Mouse (Mus musculus) layer of hippocampus, postnatal 36 days (tissue): ENCODE results near the gene Lpar3. TPM values are rescaled to one million over a fixed set of nuclear protein-coding genes. Genes with fewer than 3 reads are reported as not detected.
"Not testable (repeated sequence)": the region's sequence is repeated elsewhere in the genome, so short reads cannot be mapped to it uniquely, and the experiment has no call there.

Experiments
- DNase-seq, 2 experiments: peaks; one replicate each; pipeline ENCODE4 v3.0.0; 2022
- total RNA-seq, 2 experiments: library from RNA; stranded (reverse); gene quantifications; 2 replicates each; pipeline ENCODE4 v1.2.3; 2021

The Lpar3 gene
- total RNA-seq, 2 experiments from 2014 or later = 0.46 to 0.57 TPM

DNA sequence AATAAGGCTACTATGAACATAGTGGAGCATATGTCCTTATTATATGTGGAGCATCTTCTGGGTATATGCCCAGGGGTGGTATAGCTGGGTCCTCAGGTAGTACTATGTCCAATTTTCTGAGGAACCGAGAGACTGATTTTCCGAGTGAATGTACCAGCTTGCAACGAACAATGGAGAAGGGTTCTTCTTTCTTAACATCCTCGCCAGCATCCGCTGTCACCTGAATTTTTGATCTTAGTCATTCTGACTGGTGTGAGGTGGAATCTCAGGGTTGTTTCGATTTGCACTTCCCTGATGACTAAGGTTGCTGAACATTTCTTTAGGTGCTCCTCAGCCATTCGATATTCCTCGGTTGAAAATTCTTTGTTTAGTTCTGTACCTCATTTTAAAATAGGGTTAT lies 11.0 kb upstream of the Lpar3 start:
- DNase-seq = not testable (repeated sequence)

DNA sequence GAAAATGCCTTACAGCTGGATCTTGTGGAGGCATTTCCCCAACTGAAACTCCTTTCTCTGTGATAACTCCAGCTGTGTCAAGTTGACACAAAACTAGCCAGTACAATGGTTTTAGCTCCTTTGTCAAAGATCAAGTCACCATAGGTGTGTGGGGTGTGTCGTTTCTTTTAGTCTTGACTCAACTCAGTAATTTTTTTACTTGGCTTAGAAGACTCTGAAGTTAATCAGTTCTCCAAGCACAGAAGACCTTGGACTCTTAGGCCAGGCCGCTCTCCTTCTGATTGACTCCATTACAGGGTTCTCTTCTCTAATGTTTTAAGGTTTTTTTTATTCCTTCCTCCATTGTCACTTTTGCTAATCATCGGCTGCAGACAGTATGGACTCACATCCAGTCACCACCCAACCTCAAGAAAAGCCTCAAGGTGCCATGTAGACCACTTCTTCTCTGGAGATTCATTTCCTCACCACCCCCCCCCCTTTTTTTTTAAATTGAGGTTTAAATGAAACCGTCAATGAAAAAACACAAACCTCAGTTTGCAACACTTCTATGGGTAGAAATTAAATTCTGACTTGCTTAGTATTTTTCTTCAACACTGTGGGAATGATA lies 9.5 kb upstream of the Lpar3 start:
- no peak for DNase-seq

DNA sequence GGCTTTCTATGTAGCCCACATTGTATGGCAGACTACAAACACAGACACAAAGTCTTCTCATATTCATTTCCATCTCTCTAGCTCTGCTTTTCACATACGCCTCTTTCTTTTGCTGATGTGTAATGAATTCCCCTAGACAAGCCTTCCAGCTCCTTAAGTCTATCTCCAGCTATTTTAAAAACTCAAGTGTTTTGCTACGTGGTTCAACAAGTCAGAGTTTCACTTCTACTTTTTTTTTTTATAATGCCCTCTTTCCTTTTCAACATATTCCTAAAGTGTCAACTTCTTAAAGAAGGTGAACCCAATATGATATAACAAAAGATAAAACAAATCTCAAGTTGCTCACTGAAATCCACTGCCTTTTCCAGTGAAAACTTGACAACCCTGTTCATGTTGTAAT lies 8.8 kb upstream of the Lpar3 start:
- DNase-seq = no peak

DNA sequence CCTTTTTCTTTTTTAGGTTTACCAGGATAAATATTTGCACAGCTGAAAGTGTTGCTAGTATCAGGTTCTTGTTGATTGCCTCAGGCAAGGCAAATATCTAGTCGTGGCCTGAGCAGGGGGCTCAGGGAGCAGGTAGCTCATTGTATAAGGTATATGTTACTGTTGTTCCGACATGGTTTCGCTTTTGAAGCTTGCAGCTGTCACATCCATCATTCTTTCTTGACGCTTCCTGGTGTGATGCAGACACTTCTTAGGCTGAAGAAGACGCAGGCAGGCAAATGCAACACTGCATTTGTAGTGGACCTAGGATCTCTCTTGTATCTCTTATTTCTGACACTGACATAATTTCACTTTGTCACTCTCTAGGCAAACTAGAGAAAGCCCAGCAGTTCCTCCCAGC lies 7.4 kb upstream of the Lpar3 start:
- DNase-seq = no peak

DNA sequence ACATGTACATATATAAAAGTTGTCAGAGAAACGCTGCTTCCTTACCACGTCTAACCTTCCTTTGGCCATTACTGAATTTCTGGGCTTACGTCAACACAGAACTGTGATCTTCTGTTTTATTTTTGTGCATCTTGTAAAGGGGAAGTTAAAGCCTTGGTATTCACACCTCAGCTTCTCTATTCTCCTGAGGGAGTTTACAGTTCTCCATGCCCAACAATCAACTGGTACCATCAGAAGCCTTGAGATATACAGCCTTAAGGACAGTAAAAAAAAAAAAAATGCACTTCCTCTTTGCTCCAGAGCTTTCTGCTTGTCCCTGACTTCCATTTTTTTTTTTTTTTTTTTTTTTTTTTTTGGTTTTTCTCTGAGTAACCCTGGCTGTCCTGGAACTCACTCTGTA lies 4.2 kb upstream of the Lpar3 start:
- DNase-seq = no peak

DNA sequence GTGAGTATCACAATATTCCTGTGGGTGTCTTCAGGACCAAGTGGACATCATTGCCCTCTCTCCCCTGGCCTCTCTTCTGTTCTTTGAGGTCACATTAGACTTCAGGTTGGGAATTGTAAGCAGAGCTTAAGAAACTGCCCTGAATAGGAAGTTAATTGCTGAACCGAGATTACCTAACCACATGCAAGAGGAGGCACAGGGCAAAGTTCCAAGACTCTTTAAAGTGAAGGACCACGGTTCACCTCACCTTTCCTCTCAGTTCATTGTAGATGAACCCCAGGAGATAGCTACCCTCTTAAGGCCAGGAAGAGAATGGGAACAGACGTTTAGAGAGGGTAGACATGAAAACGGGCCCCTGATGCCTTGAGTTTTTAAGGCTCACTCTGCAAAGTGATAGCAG lies 3.5 kb downstream of the Lpar3 start:
- no peak for DNase-seq

DNA sequence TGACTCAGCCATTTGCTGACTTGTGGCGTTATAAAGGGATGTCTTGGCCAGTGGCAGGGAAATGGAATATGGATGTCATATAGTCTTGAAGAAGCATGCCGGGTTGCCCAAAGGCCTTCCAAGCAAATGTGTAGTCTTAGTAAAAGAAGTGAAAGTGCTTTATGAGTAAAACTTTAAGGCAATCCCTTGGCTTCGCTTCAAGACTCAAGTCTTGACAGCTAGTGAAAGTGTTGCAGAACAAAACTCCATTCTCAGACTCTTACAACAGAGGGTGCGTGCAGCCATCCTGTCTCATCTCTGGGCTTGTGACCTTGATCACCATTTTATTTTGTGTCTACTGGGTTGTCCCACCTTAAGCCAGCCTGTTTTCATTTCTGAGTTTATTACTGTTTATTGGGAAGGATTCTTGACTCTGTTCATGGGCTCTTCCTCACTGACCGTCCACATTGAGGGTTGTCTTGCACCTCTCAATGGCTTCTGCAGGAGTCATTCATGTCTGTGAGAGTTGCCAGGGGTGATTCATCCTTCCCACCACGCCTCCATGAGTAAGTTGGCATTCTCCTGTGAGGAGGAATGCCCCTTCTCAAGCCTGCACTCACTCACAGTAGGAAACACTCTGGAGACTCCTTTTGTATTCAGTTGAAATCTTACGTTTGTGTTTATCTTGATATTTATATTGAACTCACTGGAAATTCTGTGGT lies 4.4 kb downstream of the Lpar3 start:
- no peak for DNase-seq

DNA sequence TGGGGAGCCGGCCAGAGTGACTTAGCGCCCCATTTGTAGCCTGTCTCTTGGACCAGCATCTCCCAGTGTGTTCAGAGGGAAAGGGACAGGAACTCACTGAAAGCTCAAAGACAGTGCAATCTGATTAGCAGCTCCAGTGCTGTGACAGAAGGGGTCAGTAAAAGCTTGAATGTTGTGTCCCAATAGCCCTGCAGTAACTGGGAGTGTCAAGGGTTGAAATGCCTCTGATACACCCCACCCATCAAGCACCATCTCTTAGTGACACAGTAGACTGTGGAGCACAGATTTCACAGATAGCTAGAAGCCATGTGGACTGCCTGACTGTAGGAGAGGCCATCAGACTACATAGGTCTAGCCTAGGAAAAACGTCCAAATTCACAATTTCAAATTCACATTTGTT lies 6.7 kb downstream of the Lpar3 start:
- DNase-seq = no peak

DNA sequence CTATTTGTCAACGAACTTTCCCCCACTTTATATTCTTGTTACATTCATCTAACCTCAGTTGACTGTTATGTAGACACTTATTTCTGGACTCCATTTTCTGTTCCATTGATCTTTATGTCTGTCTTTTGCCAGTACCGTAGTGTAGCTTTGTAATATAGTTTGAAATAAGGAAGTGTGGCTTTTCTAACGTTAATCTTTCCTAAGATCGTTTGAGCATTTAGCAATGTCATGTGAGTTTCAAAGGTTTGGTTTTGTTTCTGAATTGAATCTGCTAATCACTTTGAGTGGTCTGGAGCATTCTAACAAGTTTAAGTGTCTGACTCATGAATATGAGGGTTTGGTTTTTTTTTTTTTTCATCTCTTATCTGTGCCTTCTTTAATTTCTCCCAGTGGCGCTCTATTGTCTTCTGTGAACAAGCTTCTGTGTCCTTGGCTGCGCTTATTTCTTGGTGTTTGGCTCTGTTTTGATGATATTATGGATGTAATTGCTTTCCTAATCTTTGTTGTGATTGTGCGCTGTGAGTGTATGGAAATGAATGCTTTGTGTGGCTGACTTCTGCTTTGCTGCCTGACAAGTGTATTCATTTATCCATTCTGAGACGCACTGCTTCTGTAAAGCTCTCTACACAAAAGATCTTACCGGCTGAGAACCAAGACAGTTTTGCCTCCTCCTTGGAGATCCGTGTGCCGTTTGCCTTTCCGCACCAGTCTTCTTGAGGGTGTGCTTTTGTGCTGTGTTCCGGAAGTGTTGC lies 8.0 kb downstream of the Lpar3 start:
- DNase-seq = no peak

DNA sequence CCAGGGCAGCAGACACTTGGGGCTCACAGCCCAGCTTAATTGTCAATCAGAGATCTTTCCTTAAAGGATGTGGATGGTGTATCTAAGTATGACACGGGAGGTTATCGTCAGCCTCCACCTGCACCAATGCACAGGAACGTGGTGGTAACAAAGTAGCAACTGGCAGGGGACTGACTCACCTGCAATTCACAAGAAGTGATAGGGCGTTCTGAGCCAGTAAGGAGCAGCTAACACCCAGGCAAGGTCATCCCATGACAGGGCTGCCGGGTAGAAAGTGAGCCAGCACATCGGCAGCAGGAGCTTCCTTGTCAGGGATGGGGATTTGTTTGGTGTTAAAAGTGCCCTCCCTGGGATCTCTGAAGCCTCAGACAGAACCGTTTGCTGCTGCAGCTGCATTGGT lies 11.9 kb downstream of the Lpar3 start:
- DNase-seq = no peak

DNA sequence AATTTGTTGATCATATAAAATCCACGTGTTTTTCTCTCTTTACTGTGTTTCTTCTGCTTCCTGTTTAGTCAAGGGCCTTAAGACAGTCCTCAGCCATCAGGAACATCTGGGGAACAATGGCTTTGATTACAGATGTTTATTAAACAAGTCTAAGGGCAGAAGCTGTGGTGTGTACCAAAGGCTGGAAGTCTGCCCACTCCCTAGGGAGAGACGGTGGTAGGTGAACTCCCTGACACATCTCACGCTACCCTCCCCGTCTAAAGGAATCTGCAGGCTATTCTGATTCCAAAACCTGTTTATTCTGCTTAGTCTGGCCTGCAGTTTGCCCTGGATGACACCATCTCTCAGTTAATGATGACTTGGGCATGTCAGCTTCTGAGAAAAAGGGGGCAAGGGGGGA lies 13.0 kb downstream of the Lpar3 start:
- no peak for DNase-seq

DNA sequence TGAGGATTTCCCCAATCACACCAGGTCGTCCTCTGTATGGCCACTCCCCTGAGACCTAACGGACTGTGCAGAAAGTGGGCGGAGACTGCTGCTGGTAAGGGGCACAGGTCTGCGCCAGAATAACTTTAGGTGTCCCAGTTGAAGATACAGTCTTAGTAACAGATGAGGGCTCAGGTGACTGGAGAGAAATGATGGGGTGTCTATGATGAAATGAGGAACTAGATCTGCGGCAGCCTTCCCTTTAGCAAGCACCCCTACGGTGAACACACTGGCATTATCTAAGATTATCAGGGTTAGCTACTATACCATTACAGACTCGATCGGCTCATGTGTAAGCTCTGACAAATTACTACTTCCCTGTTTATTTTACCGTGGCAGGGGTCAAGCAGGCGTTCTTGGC lies 13.8 kb downstream of the Lpar3 start:
- no peak for DNase-seq

DNA sequence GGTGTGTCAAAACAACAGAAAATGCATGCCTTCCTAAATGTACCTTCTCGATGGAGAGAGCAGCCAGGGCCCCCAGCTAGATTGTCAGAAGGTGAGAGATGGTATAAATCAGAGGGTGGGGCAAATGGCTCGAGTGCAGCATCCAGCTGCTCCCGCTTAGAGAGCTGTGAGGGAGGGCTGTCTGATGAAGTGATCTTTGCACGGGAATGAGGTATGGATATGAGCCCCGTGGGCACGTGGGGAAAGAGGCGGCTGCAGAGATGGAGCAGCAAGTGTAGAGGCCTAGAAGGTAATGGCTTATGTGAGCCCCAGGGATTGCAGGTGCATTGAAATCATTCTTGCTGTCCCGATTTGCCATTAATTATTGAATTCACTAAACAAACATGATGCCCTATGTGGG lies 15.5 kb downstream of the Lpar3 start:
- no peak for DNase-seq

DNA sequence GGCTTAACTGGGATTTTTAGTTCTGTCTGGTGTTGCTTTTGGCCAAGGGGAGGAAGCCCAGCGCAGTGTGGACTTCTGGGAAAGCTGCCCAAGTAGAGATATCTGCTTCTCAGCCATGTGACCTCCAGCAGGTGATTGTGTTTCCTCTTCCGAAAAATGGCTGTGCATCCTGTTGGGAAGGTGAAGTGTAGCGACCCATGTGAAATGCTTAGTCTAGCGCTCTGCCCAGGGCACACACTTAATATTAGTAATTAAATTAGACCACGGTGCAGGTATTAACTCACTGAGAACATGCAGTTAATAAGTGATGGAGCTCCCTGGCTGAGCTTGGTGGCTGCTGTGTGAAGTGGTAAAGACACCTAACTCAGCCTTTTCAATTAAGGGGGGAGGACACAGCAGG lies 16.9 kb downstream of the Lpar3 start:
- no peak for DNase-seq

DNA sequence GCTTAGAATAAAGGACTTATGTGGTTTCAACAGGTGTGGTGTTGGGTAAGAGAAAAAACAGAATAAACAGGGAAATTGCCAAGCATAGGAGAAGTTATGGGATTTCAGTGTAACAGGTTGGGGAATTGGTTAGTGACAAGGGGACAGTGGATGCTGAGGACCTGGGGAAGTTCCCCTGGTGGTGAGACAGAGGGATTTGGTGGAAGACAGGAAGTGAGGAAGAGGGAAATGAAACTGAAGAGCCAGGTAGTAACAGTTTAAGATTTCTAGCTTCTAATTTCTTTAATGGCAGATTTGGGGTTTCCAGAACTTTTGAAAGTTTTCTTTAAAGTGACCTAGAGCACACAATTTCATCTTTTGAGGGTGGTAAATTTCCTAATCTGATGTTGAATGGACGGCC lies 23.9 kb downstream of the Lpar3 start:
- DNase-seq = no peak

DNA sequence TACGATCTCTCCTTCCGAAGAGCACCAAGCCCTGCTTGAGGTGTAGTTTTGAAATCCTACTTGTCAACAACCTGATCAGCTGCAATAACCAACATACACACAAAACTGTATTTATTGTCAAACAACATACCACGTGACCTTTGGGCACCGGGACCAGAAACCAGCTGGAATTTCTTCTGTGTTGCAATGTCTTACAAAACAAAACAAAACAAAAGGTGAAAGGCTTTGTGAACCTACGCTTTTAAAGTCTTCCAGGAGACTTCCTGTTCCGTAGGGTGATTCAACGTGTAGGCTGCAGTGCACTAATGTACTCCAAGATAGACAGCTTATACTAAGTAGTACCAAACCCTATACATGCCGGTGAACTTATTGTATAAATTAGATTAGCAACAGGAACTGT lies 25.8 kb downstream of the Lpar3 start:
- DNase-seq = no peak

DNA sequence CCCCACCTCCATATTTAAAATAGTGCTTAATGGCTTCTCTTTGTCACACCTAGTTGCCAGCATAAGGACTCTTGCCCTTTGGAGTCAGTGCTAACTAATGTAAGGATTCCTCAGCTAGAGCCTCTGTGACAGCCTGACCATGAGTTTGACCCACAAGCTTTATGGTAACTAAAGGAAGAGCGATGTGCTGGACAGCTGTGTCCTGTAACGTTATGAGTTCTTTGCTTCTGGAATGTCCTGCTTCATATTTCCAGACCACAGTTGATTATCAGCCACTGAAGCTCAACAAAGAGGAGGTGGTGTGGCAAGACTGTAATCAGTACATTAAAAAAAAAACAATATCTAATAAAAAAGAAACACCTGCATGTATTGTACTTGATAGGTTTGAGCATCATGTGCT lies 26.2 kb downstream of the Lpar3 start:
- no peak for DNase-seq

DNA sequence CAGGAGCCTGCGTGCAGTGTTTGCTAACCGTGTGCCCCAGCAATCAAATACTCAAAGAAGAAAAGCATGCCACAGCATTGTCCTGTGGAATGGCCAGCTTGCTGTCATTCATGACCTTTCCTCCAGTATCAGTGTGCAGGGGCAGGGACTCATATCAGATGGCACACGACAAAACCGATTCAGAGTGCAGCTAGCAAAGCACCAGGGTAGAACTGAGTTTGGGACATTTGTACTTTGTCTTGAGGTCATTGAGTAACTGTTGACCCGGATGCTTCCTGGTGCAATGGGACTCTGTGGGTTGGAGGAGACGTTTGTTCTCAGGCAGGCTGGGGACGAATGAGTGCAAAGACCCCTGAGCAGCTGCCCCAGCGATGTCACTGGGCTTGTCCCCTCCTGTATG lies 29.1 kb downstream of the Lpar3 start:
- DNase-seq = no peak

DNA sequence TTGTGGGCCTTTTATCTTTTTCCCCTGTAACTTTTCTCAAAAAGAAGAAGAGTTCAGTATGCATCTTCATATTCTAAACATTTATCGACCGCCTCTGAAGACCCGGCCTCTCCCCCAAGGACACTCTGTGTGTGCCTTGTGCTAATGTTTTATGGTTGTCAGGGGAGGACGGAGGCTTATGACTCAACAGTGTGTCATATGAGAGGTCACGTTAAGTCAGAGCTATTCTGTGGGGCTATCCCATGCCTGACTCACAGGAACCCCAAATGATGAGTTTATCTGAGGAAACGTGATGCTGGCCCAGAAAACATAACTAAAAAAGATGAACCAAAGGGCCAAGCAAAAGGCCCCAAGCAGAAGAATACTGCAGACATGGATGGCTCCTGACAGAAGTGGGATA lies 31.0 kb downstream of the Lpar3 start:
- DNase-seq = no peak

DNA sequence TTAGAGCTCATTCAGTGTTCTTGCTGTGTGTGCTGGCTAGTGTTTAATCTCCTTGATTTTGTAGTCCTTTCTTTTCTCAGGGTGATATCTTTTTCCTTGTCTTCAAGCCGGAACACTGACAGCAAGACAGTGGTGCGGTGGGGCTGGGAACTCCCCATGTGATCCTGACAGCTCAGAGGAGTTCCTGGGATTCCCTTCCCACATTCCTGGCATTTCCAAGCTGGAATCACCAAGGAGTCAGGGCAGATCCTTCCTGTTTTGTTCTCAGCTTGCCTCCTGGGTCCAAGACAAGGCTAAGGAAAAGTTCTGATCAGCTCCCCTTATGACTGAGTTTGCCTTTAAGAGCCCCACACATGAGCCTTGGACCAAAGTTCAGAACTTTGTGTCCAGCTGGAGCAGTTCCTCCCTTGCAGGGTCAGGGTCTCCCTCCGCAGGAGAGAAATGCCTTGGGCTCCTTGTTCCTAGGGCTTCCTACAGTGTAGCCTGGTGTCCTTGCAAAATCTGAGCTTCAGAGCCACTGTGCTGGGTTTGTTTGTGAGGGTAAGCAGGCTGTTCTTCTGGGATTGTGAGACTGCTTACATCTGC lies 33.1 kb downstream of the Lpar3 start:
- DNase-seq = no peak

DNA sequence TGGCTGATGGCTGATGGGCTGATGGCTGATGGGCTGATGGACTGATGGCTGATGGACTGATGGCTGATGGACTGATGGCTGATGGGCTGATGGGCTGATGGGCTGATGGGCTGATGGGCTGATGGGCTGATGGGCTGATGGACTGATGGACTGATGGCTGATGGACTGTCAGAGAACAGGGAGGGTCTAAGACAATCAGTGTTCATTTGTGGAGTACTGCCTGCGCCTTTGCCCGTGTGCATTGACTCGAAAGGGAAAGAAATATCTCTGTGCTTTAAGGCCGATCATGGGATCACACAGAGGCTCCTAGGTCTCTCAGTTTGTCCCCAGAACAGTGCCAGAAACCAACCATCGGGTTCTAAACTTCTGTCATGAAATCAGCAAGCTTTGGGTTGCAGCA lies 34.4 kb downstream of the Lpar3 start:
- no peak for DNase-seq

DNA sequence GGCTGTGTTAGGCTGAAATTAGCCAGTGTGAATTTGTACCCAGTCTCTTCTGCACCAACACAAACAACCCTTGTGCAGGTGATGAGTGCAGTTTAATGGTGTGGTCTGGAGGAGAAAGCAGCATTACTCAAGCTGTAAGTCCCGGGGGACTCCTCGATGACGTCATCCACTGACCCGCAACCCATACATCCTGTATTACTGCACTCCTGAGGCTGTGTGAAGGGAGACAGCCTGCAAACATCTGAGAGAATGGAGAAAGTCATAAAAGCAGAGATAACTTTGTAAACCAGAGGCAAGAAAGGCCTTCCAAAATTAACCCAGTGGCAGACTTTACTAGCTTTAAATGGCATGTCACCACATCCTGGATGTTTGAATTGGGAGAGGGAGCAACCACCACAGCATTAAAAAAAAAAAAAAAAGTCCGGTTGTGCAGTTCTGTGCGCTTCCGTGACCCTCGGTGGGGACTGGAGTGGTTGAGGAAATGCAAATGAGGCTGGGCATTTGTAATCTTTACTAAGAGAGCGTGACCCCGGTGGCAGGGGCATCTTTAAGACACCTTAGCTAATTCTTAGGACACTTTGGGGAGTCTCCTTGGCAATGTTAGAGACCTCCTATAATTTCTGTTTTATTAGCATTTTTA lies 36.8 kb downstream of the Lpar3 start:
- DNase-seq = no peak

DNA sequence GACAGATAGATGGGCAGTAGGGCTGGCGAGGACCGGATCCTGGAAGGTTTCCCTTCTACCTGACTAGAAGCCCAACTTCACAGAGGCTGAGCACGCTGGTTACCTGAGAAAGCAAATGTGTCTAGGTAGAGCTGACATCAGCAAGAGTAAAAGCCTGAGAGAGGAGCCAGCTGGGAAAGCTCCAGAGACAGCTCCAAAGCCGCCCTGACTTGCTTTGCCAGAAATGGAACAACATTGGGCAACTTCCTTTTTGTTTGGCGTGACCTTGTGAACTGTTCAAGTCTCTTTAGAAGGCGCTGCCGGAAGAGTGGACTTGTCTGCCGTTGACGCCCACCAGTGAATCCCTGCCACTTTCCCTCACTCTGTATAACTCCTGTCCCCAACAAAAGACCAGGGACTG lies 39.4 kb downstream of the Lpar3 start:
- DNase-seq = no peak
